Mouse (Mus musculus): ENCODE measurements at regions not wholly inside any gene's neighbourhood (a gene's known extent, or its start where the extent isn't known, plus 50 kb on each side); places are given as distances from the start of the nearest gene placed in this dataset.
A peak's percentile ranks its signal among the peaks of the same experiment; 100 is the strongest.

DNA sequence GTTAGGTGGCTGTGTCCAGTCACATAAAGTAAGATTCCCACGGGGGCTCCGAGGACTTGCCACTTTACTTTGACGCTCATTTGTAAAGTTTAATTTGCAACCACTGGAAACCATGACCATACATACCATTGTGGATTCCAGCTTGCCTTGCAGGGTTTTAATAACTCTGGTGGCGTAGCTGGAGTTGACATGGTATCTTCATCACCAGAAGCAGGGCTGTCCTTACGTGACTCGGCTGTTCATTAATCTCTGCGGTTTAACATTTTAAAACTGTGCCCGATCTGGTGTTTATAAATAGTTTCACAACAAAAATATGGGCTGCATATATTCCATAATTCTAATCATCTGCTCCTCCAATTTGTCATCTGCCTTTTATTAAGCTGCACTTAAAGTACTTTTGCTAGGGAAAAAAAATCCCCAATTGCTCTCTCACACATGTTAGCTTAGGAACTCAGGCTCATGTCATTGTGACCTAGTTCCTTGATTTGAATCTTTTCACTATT is 159.1 kb downstream of the Ndfip2 start:
- Histone ChIP-seq H3K27ac (no peak overlapping the region), H3K4me3 (no peak overlapping the region)
- DNase-seq (ENCODE audit: low spot score in 2 of 2) = no peak
- TF ChIP-seq CTCF (conservative IDR thresholded peaks at IDR 0.05) = no peak

DNA sequence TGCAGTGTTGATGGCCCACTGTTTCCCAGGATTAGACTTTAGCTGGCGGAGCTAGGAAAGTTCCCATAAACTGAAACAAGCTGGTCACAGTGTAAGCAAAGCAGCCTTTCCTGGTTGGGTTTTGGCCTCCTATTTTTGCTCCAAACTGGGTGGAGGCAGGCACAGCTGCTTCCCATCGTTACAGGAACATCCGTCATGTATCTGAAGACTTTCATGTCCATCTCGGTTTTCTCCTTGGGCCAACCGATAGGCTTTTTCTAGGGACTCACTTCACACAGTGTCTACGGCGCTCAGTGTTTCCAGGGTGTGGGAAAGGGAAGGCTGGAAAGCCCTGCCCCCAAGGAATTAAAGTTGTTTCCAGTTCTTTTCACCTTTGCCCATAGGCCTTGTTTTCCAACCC is 158.6 kb downstream of the Ndfip2 start:
- Histone ChIP-seq H3K4me3 (no peak overlapping the region), H3K27ac (no peak overlapping the region)
- no peak for DNase-seq (ENCODE audit: low spot score in 2 of 2)
- TF ChIP-seq CTCF (conservative IDR thresholded peaks at IDR 0.05) = no peak

DNA sequence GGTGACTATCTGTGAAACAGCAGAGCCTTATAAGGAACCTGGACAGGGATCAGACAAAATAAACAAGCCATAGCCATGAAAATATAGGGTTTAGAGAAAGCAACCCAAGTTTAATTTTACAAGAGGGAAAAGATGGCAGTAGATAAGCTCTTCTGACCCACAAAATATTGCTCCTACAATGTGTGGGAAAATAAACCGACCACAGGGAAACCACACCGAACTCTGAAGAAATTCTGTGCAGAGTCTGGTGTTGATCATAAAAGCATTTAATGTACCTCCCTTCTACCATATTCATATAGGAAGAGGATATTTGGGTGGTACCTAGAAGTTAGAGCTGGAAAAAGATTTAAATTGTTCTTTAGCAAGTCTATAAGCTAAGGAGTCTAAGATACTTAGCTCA is 146.3 kb downstream of the Ndfip2 start:
- no peak overlapping the region for H3K4me3 ChIP-seq
- no peak for DNase-seq (ENCODE audit: low spot score in 2 of 2)
- TF ChIP-seq CTCF (conservative IDR thresholded peaks at IDR 0.05) = no peak
- H3K27ac ChIP-seq = no peak overlapping the region

DNA sequence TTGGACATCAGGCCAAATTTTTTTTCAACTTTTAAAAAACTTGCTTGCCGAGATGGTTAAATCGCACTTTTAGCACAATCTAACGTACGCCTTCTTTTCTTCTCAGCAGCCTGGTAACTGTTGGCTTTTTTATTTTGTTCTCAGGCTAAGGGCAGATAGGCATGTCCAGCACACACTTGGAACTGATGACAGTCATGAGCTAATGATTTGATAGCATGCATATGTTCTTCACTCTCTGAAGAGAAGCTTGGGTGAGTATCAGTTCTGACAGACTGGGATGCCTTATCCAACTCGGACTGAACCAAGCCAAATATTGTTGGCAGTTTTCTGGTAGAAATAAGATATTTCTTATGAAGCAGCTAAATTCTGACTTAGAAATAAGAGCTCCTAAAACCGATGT is 145.9 kb downstream of the Ndfip2 start:
- Histone ChIP-seq H3K27ac (no peak overlapping the region), H3K4me3 (no peak overlapping the region)
- no peak for TF ChIP-seq CTCF (conservative IDR thresholded peaks at IDR 0.05)
- no peak for DNase-seq (ENCODE audit: low spot score in 2 of 2)

DNA sequence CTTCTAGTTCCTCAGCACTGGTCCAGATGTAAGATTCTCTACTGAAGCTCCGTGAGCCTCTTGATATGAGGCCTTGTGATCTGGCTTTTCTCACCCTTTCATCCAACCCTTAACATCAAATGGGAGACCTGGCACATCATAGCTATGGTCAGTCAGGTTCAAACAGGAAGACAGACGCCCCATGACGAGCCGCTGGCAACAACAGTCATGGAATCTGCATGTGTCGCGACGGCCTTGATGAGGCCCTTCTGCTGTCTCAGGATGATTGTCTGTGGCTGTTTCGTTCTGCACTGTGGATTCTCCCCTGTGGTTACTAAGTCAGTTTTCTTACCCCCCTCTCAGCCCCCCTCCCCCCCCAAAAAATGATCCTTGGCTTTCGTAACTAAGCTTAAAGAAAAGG is 144.9 kb downstream of the Ndfip2 start:
- H3K4me3 ChIP-seq = no peak overlapping the region
- TF ChIP-seq CTCF (conservative IDR thresholded peaks at IDR 0.05) = no peak
- no peak for DNase-seq (ENCODE audit: low spot score in 2 of 2)
- no peak overlapping the region for H3K27ac ChIP-seq

DNA sequence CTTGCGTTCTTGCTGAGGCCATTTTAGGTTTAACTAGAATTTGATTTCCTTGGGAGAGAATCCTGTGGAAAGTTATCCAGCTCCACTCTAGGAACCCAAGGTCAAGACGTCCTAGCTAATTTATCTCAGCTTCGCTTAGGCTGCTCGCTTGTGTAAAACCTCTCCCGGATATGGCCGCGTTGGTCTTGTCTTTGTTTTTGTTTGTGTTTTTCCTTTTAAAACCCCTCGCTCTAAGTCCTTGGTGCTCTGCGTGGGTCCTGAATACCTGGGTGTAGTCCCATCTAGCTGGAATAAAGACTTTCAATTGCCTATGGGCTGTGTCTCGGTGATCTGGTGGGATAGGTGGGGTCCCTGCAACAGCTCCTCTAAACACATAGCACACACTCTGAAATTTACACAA is 144.2 kb downstream of the Ndfip2 start:
- DNase-seq (ENCODE audit: low spot score in 2 of 2) = no peak
- Histone ChIP-seq H3K4me3 (no peak overlapping the region), H3K27ac (no peak overlapping the region)
- TF ChIP-seq CTCF (conservative IDR thresholded peaks at IDR 0.05) = no peak

DNA sequence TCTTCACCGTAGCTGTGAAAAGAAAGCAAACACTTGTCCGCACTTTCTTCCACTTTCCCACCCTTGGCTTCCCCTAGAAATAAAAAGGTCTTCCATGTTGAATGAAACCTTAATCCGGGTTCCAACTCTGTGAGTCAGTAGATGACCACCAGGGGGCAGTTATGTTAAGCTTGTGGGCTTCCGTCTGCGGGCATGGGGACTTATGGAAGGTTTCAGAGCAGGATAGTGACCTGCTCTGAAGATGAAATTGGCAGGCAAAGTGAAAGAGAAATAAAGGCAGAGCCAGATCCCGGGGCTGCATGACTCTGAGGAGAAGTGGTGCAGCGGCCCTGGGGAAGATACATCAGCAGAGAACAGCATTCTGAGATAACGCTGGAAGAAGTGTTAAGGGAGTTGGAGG is 139.1 kb downstream of the Ndfip2 start:
- Histone ChIP-seq H3K27ac (no peak overlapping the region), H3K4me3 (peak overlapping the region; percentile 40)
- peak; percentile 68 to 86 for DNase-seq (ENCODE audit: low spot score in 2 of 2)
- TF ChIP-seq CTCF (conservative IDR thresholded peaks at IDR 0.05) = peak; percentile 93

DNA sequence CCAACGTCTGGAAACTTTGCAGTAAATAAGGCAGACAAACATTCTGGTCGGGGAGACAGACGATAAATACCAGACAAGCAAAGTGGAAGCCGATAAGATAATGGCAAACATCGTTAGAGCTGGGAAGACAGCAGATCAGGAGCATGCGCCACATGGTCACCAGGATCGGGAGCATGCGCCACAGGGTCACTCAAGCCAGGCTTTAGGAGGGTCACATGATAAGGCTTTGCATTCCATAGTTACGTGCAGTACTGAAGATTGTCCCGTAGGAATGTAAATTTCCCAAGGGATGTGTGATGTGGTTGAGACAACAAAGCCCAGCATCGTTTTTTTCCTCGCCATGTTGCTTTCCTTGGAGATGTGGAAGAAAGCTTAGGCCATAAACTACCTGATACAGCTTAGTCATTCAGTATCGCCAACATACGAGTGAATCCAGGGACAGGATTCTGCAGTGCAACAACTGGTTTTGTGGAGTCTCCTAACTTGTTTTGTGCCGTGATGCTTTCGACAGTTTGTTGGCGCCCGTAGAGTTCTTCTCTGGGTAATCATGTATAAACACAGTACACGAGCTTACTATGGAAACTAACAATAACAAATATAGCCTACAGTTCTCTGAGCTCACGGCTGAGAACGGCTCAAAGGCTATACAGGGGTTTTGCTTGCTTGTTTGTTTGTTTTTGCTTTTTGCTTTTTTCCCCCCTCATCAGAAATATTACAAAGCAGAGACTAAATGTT is 133.9 kb downstream of the Ndfip2 start:
- Histone ChIP-seq H3K27ac (no peak overlapping the region), H3K4me3 (no peak overlapping the region)
- no peak for TF ChIP-seq CTCF (conservative IDR thresholded peaks at IDR 0.05)
- DNase-seq (ENCODE audit: low spot score in 2 of 2) = no peak

DNA sequence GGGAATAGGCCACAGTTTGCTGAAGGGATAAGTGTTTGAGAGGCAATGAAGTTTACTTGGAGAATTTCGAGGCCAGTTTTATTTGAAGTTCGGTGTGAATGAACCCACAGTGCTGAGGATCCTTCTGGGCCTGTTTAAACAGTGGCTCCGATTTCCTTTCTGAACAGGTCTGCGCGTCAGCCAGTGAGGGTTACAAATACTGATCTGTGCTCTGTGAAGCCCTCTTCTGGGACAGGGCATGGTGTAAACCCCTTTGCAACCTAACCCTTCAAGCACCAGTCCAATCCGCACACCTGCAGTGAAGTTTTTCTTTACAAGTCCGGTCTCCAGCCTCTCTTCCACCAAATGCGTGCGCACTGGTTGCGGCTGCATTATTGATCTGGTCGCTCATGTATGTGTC is 133.1 kb downstream of the Ndfip2 start:
- TF ChIP-seq CTCF (conservative IDR thresholded peaks at IDR 0.05) = no peak
- Histone ChIP-seq H3K4me3 (no peak overlapping the region), H3K27ac (no peak overlapping the region)
- DNase-seq (ENCODE audit: low spot score in 2 of 2) = no peak

DNA sequence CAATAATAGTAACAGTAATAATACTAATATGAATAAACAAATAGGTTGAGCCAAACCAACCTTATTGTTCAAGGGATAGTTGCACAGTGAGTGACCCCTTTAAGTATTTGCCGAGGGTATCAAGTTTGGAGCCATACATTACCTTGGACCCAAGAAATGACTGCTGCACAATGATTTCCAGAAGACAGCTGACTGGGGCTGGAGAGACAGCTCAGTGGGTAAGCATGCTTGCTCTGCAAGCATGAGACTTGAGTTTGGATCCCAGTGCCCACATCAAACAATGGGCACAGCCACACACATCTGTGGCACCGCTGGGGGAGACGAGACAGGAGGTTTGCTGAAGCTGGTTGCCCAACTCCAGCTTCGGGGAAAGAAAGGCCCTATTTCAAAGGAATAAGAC is 126.7 kb downstream of the Ndfip2 start:
- Histone ChIP-seq H3K27ac (no peak overlapping the region), H3K4me3 (no peak overlapping the region)
- no peak for TF ChIP-seq CTCF (conservative IDR thresholded peaks at IDR 0.05)
- DNase-seq (ENCODE audit: low spot score in 2 of 2) = no peak

DNA sequence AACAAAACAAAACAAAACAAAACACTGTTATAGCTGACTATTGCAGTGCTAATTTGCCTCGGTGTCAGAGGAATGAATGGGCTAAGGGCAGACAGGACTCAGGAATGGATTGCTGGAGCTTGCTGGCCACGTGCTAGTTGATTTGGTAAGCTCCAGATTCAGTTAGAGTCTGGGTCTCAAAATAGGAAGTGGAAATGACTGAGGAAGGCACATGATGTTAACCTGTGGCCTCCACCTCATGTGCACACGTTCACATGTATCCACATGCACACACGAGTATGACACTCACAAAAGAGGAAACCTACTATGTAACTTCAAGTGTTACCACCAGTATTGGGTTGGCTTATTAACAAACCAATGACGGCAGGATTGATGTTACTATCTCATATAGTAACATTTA is 125.0 kb downstream of the Ndfip2 start:
- TF ChIP-seq CTCF (conservative IDR thresholded peaks at IDR 0.05) = no peak
- no peak for DNase-seq (ENCODE audit: low spot score in 2 of 2)
- Histone ChIP-seq H3K27ac (no peak overlapping the region), H3K4me3 (no peak overlapping the region)

DNA sequence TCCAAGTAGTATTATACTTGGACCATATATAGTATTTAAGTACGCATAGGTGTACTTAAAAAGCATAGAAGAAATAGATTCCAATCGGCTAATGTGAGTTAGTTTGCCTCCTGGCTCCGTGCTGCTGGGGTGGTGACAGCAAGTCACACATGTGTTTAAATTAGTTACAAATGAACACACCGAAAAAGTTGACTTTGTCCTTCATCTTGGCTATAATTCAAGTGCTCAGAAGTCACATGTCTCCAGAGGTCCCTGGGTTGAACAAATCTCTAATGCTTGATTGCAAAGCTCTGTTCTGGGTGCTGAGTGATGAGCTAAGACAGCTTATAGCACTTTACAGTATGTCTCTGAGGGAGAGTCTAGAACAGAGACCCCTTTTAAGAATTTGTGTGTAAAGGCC is 121.7 kb downstream of the Ndfip2 start:
- no peak for TF ChIP-seq CTCF (conservative IDR thresholded peaks at IDR 0.05)
- Histone ChIP-seq H3K4me3 (no peak overlapping the region), H3K27ac (no peak overlapping the region)
- no peak for DNase-seq (ENCODE audit: low spot score in 2 of 2)

DNA sequence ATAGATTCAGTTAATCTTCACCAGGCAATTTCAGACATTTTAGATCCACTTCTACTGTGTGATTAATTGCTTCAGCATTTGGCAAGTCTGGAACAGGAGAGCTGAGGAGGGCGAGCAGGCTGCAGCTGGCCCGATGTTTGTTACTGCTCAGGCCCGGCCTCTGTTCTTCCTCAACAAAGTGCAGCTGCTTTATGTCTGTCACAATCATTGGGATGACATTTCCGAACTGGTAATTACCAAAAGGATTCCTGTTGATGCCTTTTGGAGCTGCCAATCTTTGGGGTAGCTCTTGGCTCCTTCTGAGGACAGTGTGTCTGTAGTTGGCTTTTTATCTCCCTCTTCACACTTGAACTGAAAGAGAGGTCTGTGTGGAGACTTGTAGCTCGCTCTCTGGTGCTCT is 119.4 kb downstream of the Ndfip2 start:
- no peak for TF ChIP-seq CTCF (conservative IDR thresholded peaks at IDR 0.05)
- no peak overlapping the region for H3K27ac ChIP-seq
- peak in 1 of 2 experiments; percentile 13 for DNase-seq (ENCODE audit: low spot score in 2 of 2)
- H3K4me3 ChIP-seq = no peak overlapping the region

DNA sequence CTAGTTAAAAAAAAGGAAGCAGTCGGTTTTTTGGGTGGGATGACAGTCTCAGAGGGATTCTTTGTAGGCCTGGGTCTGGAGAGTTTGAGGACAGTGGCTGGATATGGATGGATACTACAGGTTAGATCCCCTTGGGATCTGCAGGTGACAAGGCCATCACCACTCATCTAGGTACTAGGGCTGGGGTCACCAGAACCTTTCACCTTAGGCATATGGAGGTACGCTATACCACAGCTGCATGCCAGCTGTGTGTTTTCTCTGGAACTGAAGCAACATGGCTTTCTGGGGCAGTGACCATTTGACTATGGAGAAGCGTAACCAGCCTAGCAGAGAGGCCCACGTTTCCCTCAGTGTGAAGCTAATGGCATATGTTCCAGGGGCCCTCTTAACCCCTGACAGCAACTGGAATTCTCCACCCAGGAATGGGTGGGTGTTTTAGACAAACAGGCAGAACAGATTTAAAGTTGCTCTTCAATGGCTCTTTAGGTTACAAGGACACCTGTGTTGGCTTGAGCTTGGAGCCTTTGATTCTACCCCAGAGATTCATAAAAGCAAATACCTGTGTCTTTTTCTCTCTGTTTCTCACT is 118.8 kb downstream of the Ndfip2 start:
- no peak for DNase-seq (ENCODE audit: low spot score in 2 of 2)
- no peak for TF ChIP-seq CTCF (conservative IDR thresholded peaks at IDR 0.05)

More for the DNA sequence above, 118.8 kb downstream of the Ndfip2 start:
- Histone ChIP-seq H3K27ac (no peak overlapping the region), H3K4me3 (no peak overlapping the region)

Measured in layer of hippocampus, adult 2 months (tissue).